Mouse (Mus musculus) hindbrain, embryonic 11.5 days (tissue): Measurements from ENCODE around the gene Ptger1. TPM values are rescaled to one million over a fixed set of nuclear protein-coding genes. Genes with fewer than 3 reads are reported as not detected.
A peak's percentile ranks its signal among the peaks of the same experiment; 100 is the strongest.

ENCODE experiments used
- ATAC-seq: fragments of 200-750 bp; cut with Nextera tagmentation; 2 replicates; pipeline ENCODE4 v1.8.0; 2017; ENCODE audit warnings: mild to moderate bottlenecking, moderate TSS enrichment, moderate library complexity; ENCODE audit not compliant: low FRiP score
- DNase-seq: peaks from one replicate; pipeline ENCODE4 v3.0.0-alpha.2; 2015; ENCODE audit warnings: low spot score
- H3K27ac ChIP-seq: fragments of 300-500 bp; sonication (generic); 2 replicates; pipeline ENCODE4 v1.5.1; 2014; ENCODE audit warnings: mild to moderate bottlenecking, low read depth, low read length
- H3K27me3 ChIP-seq: fragments of 300-500 bp; sonication (generic); 2 replicates; pipeline ENCODE4 v1.6.1; 2014; ENCODE audit warnings: mild to moderate bottlenecking, low read length, moderate library complexity, mixed read lengths; ENCODE audit not compliant: control insufficient read depth, insufficient read depth
- H3K36me3 ChIP-seq: fragments of 300-500 bp; sonication (generic); 2 replicates; pipeline ENCODE4 v1.6.1; 2014; ENCODE audit warnings: mild to moderate bottlenecking, low read length, moderate library complexity, mixed read lengths; ENCODE audit not compliant: control insufficient read depth, insufficient read depth
- H3K4me1 ChIP-seq: fragments of 300-500 bp; sonication (generic); replicated peaks from 2 replicates; pipeline ENCODE4 v1.6.1; 2014; ENCODE audit warnings: low read length, mixed read lengths; ENCODE audit not compliant: control insufficient read depth, insufficient read depth
- H3K4me2 ChIP-seq: fragments of 300-500 bp; sonication (generic); replicated peaks from 2 replicates; pipeline ENCODE4 v1.6.1; 2014; ENCODE audit warnings: mild to moderate bottlenecking, low read depth, low read length
- H3K4me3 ChIP-seq: fragments of 300-500 bp; sonication (generic); 2 replicates; pipeline ENCODE4 v1.5.1; 2014; ENCODE audit warnings: low read depth, low read length
- H3K9ac ChIP-seq: fragments of 300-500 bp; sonication (generic); 2 replicates; pipeline ENCODE4 v1.6.1; 2014; ENCODE audit warnings: low read depth, low read length
- H3K9me3 ChIP-seq: fragments of 300-500 bp; sonication (generic); 2 replicates; pipeline ENCODE4 v1.6.1; 2016; ENCODE audit warnings: low read length; ENCODE audit not compliant: control insufficient read depth
- WGBS: fragments of 180-500 bp; shearing (Covaris S2); extraction: QIAGEN DNeasy Blood & Tissue Kit; methylation state at CpG from one replicate; pipeline ENCODE4 v1.1.7; 2014; 5-methylcytosine and 5-hydroxymethylcytosine counted together
- polyA plus RNA-seq: library from polyadenylated mRNA; unstranded; fragments of >200 nt; fragmentation: Nextera tagmentation; extraction: Ambion mirVana; gene quantifications from 2 replicates; pipeline ENCODE4 v1.2.1, GENCODE M21; 2014

The Ptger1 gene
- polyA plus RNA-seq, 1 experiment from 2014 or later: 0.49 TPM

DNA sequence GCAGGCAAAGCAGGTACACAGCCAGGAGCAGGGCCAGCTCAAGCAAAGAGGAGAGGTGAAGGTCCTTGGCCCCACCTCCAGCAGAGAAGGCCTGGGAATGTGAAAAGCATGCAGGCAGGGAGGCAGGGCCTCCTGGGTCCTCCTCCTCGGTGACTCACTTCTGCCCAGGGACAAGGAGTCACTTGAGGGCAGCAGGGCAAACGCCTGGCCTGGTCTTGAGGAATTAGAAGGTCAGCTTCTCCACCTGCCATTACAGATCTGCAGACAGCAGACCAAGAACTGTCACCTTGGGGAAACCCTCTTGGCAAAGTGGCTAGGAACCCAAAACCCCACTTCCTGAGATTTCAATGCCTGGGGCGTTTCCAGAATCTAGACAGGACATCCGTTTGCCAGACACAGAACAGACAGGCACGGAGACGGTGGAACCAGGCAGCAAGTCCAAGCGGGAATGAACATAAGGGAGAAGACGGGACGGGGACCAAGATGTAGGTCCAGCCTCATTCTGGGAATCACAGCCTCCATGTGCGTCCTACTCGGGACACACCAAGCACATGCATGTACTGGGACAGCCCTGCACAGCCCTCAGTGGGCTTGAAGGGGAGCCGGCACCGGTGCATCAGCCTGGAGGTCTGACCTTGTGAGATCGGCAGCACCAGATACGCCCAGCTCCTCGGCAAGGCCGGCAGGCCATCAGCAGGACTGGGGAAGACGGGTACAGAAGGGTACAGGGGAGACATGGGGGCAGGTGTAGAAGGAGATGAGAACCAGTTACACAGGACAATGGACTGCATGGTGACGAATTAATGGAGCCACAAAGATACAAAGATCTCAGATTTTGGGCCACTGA lies 31.1 kb downstream of the Ptger1 start:
- WGBS: 62% methylated on average over 19 of the region's 19 CpGs
- ATAC-seq: no peak
- H3K4me2 ChIP-seq: peak overlapping the region; percentile 93
- no peak overlapping the region for H3K27ac ChIP-seq
- H3K27me3 ChIP-seq: no peaks in the 10 kb centered on the region
- peak overlapping the region; percentile 90 for H3K9ac ChIP-seq
- no peak for DNase-seq
- H3K36me3 ChIP-seq: no peaks in the 10 kb centered on the region
- H3K4me3 ChIP-seq: peak overlapping the region; percentile 84
- peaks cover 7% of the 10 kb centered on the region; the same call in 1 of the 2 replicates for H3K4me1 ChIP-seq
- H3K9me3 ChIP-seq: no peaks in the 10 kb centered on the region

DNA sequence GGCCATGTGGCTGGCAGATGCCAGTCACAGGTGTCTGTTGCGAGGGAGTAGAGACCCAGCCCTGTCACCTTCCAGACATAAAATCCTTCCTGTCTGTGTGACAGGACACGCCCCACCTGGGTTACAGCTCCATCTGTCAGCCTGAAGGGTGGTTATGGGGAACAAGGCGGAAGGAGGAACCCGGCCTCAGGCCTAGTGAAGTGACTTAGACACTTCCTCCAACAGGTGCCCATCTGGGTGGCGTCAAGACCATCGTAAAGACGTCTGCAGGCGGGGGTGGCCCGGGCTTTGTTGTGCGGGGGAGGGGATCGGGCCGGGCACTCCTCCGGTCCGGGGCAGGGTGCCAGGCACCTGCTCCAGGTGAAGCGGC lies 31.8 kb downstream of the Ptger1 start:
- H3K9ac ChIP-seq: peak overlapping the region; percentile 90
- ATAC-seq (peak; percentile 18), DNase-seq (peak; percentile 41)
- H3K4me2 ChIP-seq: peak overlapping the region; percentile 93
- H3K27me3 ChIP-seq: no peaks in the 10 kb centered on the region
- no peaks in the 10 kb centered on the region for H3K9me3 ChIP-seq
- WGBS: 4% methylated on average over 15 of the region's 15 CpGs
- peak overlapping the region; percentile 84 for H3K4me3 ChIP-seq
- no peak overlapping the region for H3K27ac ChIP-seq
- no peaks in the 10 kb centered on the region for H3K36me3 ChIP-seq
- H3K4me1 ChIP-seq: peaks cover 7% of the 10 kb centered on the region; the same call in 1 of the 2 replicates

DNA sequence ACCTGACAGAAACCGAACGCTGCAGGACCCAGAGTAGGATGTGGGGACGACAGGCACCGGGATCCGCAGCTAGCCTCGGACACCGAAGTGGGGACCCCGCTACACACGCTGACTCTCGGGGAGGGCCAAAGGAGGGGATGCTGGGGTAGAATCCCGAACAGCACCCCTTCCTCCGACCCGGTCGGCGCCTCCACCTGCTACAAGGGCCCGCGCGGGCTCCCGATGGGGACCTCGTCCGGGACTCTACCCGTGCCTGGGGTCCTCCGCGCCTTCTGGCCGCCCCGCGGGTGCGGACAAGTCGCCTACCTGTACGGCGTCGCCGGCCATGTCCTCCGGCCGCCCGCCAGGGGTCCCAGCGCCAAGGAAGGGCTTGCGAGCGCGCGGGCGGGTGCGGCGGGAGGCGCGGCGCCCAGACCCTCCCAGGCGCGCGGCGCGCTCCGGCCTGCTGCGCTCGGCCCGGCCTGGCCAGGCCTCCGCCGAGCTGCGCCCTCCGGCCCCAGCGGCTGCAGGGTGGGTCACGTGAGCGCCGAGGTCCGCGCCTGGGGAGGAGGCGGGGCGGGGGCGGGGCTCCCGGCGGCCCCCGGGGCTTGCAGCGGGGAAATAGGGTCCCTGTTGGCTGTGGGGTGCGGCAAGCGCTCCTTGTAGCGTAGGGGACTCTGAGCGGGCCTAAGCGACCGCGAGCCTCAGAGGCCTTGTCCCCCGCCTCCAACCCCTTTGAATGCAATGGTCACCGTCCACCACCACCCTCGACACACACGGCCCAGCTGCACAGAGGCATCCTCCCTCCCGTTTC lies 32.4 kb downstream of the Ptger1 start, which contains the start of gene Pkn1:
Gene Pkn1, minus strand, starts transcription at position 519 of the 793 bp plus-strand sequence.
- Histone ChIP-seq H3K36me3 (no peaks in the 10 kb centered on the region), H3K4me3 (peak within 1 kb of the TSS; percentile 84), H3K4me2 (peak within 1 kb of the TSS; percentile 93), H3K9me3 (no peaks in the 10 kb centered on the region), H3K27me3 (no peaks in the 10 kb centered on the region), H3K27ac (peak within 1 kb of the TSS; percentile 54), H3K4me1 (peaks cover 7% of the 10 kb centered on the region; the same call in 1 of the 2 replicates), H3K9ac (peak within 1 kb of the TSS; percentile 90)
- ATAC-seq (peak; percentile 93), DNase-seq (peak; percentile 82)
- under 1% methylated on average over 43 of the region's 85 CpGs for WGBS

DNA sequence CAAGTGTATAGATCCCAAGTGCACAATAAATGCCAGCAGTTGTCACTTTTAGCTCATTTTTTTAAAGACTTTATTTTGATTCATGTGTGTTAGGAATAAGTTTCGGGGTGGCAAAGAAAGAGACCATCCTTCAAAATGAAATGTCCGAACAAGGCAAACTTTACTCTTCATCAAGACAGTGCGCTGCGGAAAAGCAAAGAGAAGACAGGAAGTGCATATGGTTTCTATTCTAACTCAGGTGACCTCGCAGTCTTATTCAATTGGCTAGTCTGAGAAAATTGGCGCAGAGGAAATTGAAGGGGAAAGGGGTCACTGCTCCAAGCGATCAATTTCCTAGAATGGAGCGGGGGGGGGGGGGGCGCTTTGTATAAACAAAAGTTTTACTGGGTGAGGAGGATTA lies 33.1 kb downstream of the Ptger1 start:
- Histone ChIP-seq H3K27ac (peak overlapping the region; percentile 54; the same call in 1 of the 2 replicates), H3K36me3 (no peaks in the 10 kb centered on the region), H3K4me3 (peak overlapping the region; percentile 84), H3K27me3 (no peaks in the 10 kb centered on the region), H3K4me1 (peaks cover 7% of the 10 kb centered on the region; the same call in 1 of the 2 replicates), H3K4me2 (peak overlapping the region; percentile 93), H3K9ac (peak overlapping the region; percentile 90), H3K9me3 (no peaks in the 10 kb centered on the region)
- DNase-seq: peak; percentile 28
- WGBS: 41% methylated on average over 9 of the region's 9 CpGs
- no peak; the same call in 1 of the 2 replicates for ATAC-seq

DNA sequence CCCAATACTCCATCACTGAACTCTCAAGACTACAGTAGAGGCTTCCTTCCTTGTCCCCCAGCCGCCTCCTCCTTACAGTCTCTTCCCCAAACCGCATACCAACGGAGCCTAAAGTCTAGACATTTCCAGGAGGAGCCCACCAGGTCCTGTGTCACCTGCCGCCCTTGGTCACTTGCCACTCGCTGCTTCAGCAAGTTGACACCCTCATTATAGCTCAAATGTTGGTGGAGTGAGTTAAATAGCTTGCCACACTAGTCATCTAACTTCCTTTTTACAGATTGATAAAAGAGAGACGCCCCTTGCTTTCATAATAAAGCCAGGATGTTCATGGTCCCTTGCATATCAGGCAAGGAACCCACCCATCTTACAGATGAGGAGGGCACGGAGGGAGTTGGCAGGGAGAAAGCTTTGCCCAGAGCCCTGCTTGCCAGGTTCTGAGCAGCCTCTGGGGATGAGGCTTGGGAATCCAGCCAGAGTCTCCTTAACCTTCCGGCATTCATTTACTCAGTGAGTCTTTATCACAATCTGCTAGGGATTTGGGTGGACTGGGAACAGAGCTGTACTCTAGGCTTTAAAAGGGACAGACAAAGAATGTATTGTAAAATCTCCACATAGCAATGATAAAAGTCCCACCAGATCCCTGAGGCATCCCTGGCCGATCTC lies 34.1 kb downstream of the Ptger1 start:
- Histone ChIP-seq H3K9ac (no peak overlapping the region), H3K9me3 (no peaks in the 10 kb centered on the region), H3K4me1 (peaks cover 7% of the 10 kb centered on the region; the same call in 1 of the 2 replicates), H3K27ac (no peak overlapping the region), H3K4me3 (no peak overlapping the region), H3K4me2 (no peak overlapping the region), H3K27me3 (no peaks in the 10 kb centered on the region), H3K36me3 (no peaks in the 10 kb centered on the region)
- no peak for ATAC-seq
- DNase-seq: no peak
- WGBS: 88% methylated on average over 9 of the region's 9 CpGs

DNA sequence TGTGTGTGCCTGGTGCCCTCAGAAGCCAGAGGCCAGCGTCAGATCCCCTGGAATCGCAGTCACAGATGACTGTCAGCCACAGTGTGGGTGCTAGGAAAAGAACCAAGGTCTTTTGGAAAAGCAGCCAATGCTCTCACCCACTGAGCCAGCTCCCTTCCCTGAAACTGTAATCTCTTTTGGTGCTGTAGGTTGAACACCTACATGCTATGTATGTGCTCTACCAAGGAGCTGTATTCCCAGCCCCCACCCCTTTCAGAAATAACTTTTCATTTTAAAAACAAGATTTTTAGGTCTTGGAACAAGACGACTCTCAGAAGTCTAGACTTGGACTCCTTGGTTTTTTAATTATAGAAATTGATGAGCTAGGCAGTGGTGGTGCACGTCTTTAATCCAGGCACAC lies 36.9 kb downstream of the Ptger1 start:
- ATAC-seq (no peak), DNase-seq (no peak)
- no peak overlapping the region for H3K4me2 ChIP-seq
- H3K9me3 ChIP-seq: no peaks in the 10 kb centered on the region
- no peak overlapping the region for H3K27ac ChIP-seq
- no peaks in the 10 kb centered on the region for H3K36me3 ChIP-seq
- H3K4me3 ChIP-seq: no peak overlapping the region
- WGBS: 86% methylated on average over 4 of the region's 4 CpGs
- no peak overlapping the region for H3K9ac ChIP-seq
- H3K4me1 ChIP-seq: 0 out of 2 replicates have a peak, but pooled peaks cover under 1% of the 10 kb centered on the region
- no peaks in the 10 kb centered on the region for H3K27me3 ChIP-seq

DNA sequence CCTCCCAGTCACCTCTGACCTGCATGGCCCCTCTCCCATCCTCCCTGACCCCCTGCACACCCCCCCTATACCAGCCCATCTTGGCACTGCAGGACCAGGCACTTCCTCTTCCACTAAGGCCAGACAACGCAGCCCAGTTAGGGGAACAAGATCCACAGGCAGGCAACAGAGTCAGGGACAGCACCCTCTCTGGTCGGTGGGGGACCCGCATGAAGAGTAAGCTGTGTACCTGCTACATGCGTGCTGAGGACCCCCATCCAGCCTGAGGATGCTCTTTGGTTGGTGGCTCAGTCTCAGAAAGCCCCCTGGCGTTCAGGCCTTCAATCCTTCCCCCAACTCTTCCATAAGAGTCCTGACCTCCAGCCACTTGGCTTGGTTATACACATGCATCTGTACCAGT lies 39.9 kb downstream of the Ptger1 start:
- Histone ChIP-seq H3K4me3 (no peak overlapping the region), H3K4me2 (no peak overlapping the region), H3K9me3 (no peaks in the 10 kb centered on the region), H3K36me3 (no peaks in the 10 kb centered on the region), H3K27me3 (no peaks in the 10 kb centered on the region), H3K4me1 (no peaks in the 10 kb centered on the region), H3K9ac (no peak overlapping the region), H3K27ac (no peak overlapping the region)
- 57% methylated on average over 5 of the region's 5 CpGs for WGBS
- no peak for DNase-seq
- no peak for ATAC-seq

DNA sequence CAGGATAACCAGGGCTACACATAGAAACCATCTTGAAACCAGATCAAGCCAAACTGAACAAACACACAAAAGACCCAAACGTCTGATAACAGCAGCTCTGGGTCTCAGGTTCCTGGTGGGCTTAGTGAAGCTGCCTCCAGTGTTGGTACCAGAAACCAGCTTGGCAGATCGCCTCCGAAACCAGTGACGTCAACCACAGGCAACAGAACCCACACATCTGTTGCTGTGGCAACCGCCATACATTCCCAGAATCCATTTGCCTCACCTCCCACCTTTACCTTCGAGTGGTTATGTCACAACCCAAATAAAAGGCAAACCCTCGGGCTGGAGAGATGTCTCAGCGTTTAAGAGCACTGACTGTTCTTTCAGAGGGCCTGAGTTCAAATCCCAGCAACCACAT lies 41.1 kb downstream of the Ptger1 start:
- H3K9me3 ChIP-seq: no peaks in the 10 kb centered on the region
- no peak overlapping the region for H3K9ac ChIP-seq
- no peaks in the 10 kb centered on the region for H3K27me3 ChIP-seq
- no peak for ATAC-seq
- no peak overlapping the region for H3K4me2 ChIP-seq
- no peak overlapping the region for H3K27ac ChIP-seq
- H3K4me3 ChIP-seq: no peak overlapping the region
- H3K36me3 ChIP-seq: no peaks in the 10 kb centered on the region
- no peak for DNase-seq
- WGBS: 80% methylated on average over 8 of the region's 8 CpGs
- H3K4me1 ChIP-seq: no peaks in the 10 kb centered on the region
